Mouse (Mus musculus) midbrain, embryonic 16.5 days (tissue): ENCODE data around the gene Phka2. TPM values are rescaled to one million over a fixed set of nuclear protein-coding genes. Genes with fewer than 3 reads are reported as not detected.

Experiments used
- ATAC-seq: fragments of 200-750 bp; cut with Nextera tagmentation; 2 replicates; pipeline ENCODE4 v1.8.0; 2017; ENCODE audit warnings: moderate TSS enrichment
- H3K27ac ChIP-seq: fragments of 300-500 bp; sonication (generic); 2 replicates; pipeline ENCODE4 v1.5.1; 2014; ENCODE audit warnings: mild to moderate bottlenecking, low read length, mixed read lengths
- H3K27me3 ChIP-seq: fragments of 300-500 bp; sonication (generic); 2 replicates; pipeline ENCODE4 v1.6.1; 2014; ENCODE audit warnings: low read depth, low read length, mixed read lengths; ENCODE audit not compliant: control insufficient read depth, insufficient read depth
- H3K36me3 ChIP-seq: fragments of 300-500 bp; sonication (generic); 2 replicates; pipeline ENCODE4 v1.6.1; 2014; ENCODE audit warnings: mild to moderate bottlenecking, low read length, moderate library complexity, mixed read lengths; ENCODE audit not compliant: control insufficient read depth, insufficient read depth
- H3K4me1 ChIP-seq: fragments of 300-500 bp; sonication (generic); 2 replicates; pipeline ENCODE4 v1.6.1; 2014; ENCODE audit warnings: mild to moderate bottlenecking, low read length, mixed read lengths; ENCODE audit not compliant: control insufficient read depth, insufficient read depth
- H3K4me2 ChIP-seq: fragments of 300-500 bp; sonication (generic); 2 replicates; pipeline ENCODE4 v1.6.1; 2014; ENCODE audit warnings: mild to moderate bottlenecking, low read length, mixed read lengths
- H3K4me3 ChIP-seq: fragments of 300-500 bp; sonication (generic); 2 replicates; pipeline ENCODE4 v1.5.1; 2014; ENCODE audit warnings: low read depth, mild to moderate bottlenecking, low read length, moderate library complexity, mixed read lengths
- H3K9ac ChIP-seq: fragments of 300-500 bp; sonication (generic); 2 replicates; pipeline ENCODE4 v1.6.1; 2014; ENCODE audit warnings: low read depth, low read length, mixed read lengths
- H3K9me3 ChIP-seq: fragments of 300-500 bp; sonication (generic); replicated peaks from 2 replicates; pipeline ENCODE4 v1.6.1; 2014; ENCODE audit warnings: mild to moderate bottlenecking, low read length, mixed read lengths; ENCODE audit not compliant: control insufficient read depth, poor library complexity, severe bottlenecking
- WGBS: fragments of 180-500 bp; shearing (Covaris S2); extraction: QIAGEN DNeasy Blood & Tissue Kit; methylation state at CpG from one replicate; pipeline ENCODE4 v1.1.7; 2014; 5-methylcytosine and 5-hydroxymethylcytosine counted together
- polyA plus RNA-seq: library from polyadenylated mRNA; unstranded; fragments of >200 nt; fragmentation: Nextera tagmentation; extraction: Ambion mirVana; gene quantifications from 2 replicates; pipeline ENCODE4 v1.2.1, GENCODE M21; 2015

Gene Phka2
- polyA plus RNA-seq, 1 experiment from 2014 or later: 10.1 TPM

DNA sequence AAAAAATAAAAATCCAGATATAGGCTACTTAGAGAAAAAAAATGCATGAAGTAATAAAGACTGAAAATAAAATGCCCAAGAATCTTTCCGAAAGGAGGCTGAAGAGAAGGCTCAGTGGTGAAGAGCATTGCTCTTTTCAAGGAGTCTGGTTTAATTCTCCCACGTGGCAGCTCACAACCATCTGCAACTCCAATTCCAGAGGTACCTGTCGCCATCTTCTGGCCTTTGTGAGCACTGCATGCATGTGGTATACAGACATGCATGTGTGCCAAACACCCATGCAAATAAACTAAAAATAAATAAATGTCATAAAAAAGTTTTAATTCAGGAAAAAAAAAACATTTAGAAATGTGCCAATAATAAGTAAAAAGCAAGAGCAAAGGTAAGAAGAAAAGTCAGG, 107.9 kb downstream of the Phka2 start:
- ATAC-seq: no peak
- no peaks in the 10 kb centered on the region for H3K36me3 ChIP-seq

GRCm38 (mm10) chrX:160610482-160610881, 108.5 kb downstream of the Phka2 start:
- H3K27ac ChIP-seq: no peak overlapping the region
- no peaks in the 10 kb centered on the region for H3K9me3 ChIP-seq
- H3K4me3 ChIP-seq: no peak overlapping the region
- no peaks in the 10 kb centered on the region for H3K4me1 ChIP-seq
- H3K9ac ChIP-seq: no peak overlapping the region
- WGBS: 44% methylated on average over 2 of the region's 2 CpGs
- no peak for ATAC-seq
- H3K4me2 ChIP-seq: no peak overlapping the region
- H3K36me3 ChIP-seq: no peaks in the 10 kb centered on the region
- no peaks in the 10 kb centered on the region; the same call in none of the 2 replicates for H3K27me3 ChIP-seq

More for the DNA sequence above, 107.9 kb downstream of the Phka2 start:
- Histone ChIP-seq H3K4me1 (no peaks in the 10 kb centered on the region), H3K4me2 (no peak overlapping the region), H3K27me3 (no peaks in the 10 kb centered on the region; the same call in none of the 2 replicates), H3K9me3 (no peaks in the 10 kb centered on the region), H3K9ac (no peak overlapping the region), H3K4me3 (no peak overlapping the region), H3K27ac (no peak overlapping the region)
- 36% methylated on average over 3 of the region's 3 CpGs for WGBS

GRCm38 (mm10) chrX:160610882-160611644, 109.1 kb downstream of the Phka2 start:
- no peak overlapping the region for H3K27ac ChIP-seq
- H3K4me2 ChIP-seq: no peak overlapping the region
- H3K27me3 ChIP-seq: no peaks in the 10 kb centered on the region; the same call in none of the 2 replicates
- H3K4me3 ChIP-seq: no peak overlapping the region
- H3K9me3 ChIP-seq: no peaks in the 10 kb centered on the region
- WGBS: 17% methylated on average over 4 of the region's 4 CpGs
- H3K36me3 ChIP-seq: no peaks in the 10 kb centered on the region
- H3K4me1 ChIP-seq: no peaks in the 10 kb centered on the region
- no peak for ATAC-seq
- H3K9ac ChIP-seq: no peak overlapping the region

Other genes with a start within 250 kb of the Phka2 start
- 3.0 and 3.3 TPM in 2 replicates for gene Adgrg2, start 111.5 kb upstream of the Phka2 start, polyA plus RNA-seq
- 0.51 and 1.2 TPM in 2 replicates for gene Ppef1, start 233.6 kb downstream of the Phka2 start, polyA plus RNA-seq